ENCODE assay signal across 7 mouse cellular contexts in genomic region chr1:152915766-152916165, GRCm38 (mm10).
"Had no signal": no experiment of that assay in that cellular context is flagged by ENCODE, and none has a peak within 500 bp of the region (broad histone marks: within the 10 kb centered on the region; RNA-seq: fewer than 3 reads in every experiment).

No protein-coding gene starts in this region.

- DNase-seq: lung, adult 18-20 months; lung, embryonic 14.5 days; lung, postnatal 10 days; right cerebral cortex, postnatal 14 days; thymus, adult 18-20 months; thymus, postnatal 14 days; thymus, postnatal 4 days had no signal
